Mouse (Mus musculus): ENCODE results near the gene Far1. TPM values are rescaled to one million over a fixed set of nuclear protein-coding genes. Genes with fewer than 3 reads are reported as not detected.

Gene Far1
- polyA plus RNA-seq, 1 experiment from 2014 or later = 75.5 TPM

DNA sequence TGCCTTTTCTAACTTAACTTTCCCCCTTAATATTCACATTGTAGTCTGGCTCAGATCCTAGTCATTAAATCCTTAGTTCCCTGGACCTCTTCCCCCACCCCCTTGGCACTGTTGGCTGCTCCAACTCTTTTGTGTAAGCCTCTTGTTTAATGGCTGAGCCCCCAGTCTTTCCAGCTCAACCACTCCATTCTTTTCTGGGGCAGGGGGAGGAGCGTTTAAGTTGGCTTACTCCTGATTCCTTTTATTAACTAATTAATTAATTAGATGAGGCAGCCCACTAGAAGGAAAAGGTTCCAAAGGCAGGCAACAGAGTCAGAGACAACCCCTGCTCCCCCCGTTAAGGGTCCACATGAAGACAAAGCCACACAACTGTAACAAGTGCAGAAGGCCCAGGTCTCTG, 68.5 kb downstream of the Far1 start:
- WGBS = 81% methylated on average over 2 of the region's 2 CpGs
- no peaks in the 10 kb centered on the region for H3K4me1 ChIP-seq
- no peak overlapping the region for H3K9ac ChIP-seq
- no peak overlapping the region for H3K4me2 ChIP-seq
- no peaks in the 10 kb centered on the region for H3K36me3 ChIP-seq
- no peak for ATAC-seq (ENCODE audit: borderline replicate concordance, extremely low read depth, low FRiP score, low TSS enrichment)
- H3K4me3 ChIP-seq = no peak overlapping the region
- no peaks in the 10 kb centered on the region for H3K9me3 ChIP-seq
- no peak overlapping the region for H3K27ac ChIP-seq
- no peaks in the 10 kb centered on the region for H3K27me3 ChIP-seq

DNA sequence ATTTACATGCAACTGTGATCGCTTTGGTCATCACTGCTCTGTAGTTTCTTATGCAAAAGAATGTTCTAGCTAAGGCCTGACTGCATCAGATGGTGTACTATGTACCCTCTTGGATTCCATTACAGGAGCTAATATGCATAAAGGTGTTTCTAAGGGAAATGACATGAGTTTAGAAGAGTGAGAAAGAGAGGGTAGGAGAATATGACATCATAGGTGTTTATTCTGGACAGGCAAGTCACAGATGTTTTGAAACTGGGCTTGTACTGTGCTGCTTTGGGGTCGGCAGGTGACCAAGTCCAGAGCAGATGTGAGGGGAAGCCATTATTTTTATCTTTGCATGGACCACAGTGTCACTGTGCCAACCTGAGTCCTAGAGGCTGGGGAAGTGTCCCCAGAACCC, 75.6 kb downstream of the Far1 start:
- Histone ChIP-seq H3K9me3 (no peaks in the 10 kb centered on the region), H3K27ac (no peak overlapping the region), H3K4me1 (peaks cover 13% of the 10 kb centered on the region; the same call in 1 of the 2 replicates), H3K27me3 (no peaks in the 10 kb centered on the region), H3K36me3 (no peaks in the 10 kb centered on the region), H3K9ac (no peak overlapping the region), H3K4me2 (no peak overlapping the region), H3K4me3 (no peak overlapping the region)
- ATAC-seq (ENCODE audit: borderline replicate concordance, extremely low read depth, low FRiP score, low TSS enrichment) = no peak
- WGBS = 81% methylated on average over 2 of the region's 2 CpGs

DNA sequence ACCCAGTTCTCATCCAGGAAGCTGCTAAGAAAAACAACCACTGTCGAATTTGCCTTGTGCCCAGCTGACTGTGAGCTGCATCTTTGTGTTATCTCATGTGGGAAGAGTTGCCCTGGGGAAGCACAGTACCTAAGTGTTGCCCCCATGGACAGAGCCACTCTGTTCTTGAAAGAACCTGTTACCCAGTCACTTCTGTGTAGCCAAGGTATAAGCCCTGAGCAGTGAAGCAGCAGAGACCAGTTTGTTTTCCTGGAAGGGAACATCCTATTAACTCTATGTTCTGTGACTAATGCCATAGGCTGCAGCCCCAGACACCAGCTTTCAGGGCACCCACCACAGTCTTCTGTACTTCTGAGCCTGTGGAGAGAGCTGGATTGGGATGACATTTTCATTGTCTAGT, 76.7 kb downstream of the Far1 start:
- no peaks in the 10 kb centered on the region for H3K9me3 ChIP-seq
- peak overlapping the region; percentile 35; the same call in 1 of the 2 replicates for H3K27ac ChIP-seq
- WGBS = 23% methylated on average over 1 of the region's 1 CpGs
- no peak for ATAC-seq (ENCODE audit: borderline replicate concordance, extremely low read depth, low FRiP score, low TSS enrichment)
- H3K36me3 ChIP-seq = no peaks in the 10 kb centered on the region
- no peaks in the 10 kb centered on the region for H3K27me3 ChIP-seq
- H3K4me1 ChIP-seq = peaks cover 13% of the 10 kb centered on the region; the same call in 1 of the 2 replicates
- H3K4me3 ChIP-seq = no peak overlapping the region
- H3K4me2 ChIP-seq = no peak overlapping the region
- H3K9ac ChIP-seq = no peak overlapping the region

DNA sequence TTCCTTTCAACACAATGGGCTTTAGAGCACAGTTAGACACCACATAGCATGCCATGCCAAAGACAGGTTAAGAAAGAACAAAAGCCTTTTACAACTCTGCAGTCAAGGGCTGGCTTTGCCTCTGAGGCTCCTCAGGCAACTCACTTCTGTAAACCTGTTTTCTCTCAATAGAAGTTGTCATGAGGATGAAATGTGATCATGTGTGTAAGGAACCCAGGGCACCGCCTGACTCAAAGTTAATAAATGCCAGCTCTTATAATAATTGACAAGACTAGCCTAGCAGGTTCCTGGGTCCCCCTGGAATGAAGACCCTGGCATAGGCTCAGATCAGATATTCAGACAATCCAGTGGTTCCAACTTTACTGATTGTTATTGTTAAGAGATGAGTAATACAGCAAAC, 77.5 kb downstream of the Far1 start:
- no peak for ATAC-seq (ENCODE audit: borderline replicate concordance, extremely low read depth, low FRiP score, low TSS enrichment)
- no peaks in the 10 kb centered on the region for H3K36me3 ChIP-seq
- H3K4me1 ChIP-seq = peaks cover 13% of the 10 kb centered on the region; the same call in 1 of the 2 replicates
- no peak overlapping the region for H3K9ac ChIP-seq
- H3K9me3 ChIP-seq = no peaks in the 10 kb centered on the region
- no peak overlapping the region for H3K4me2 ChIP-seq
- WGBS = 56% methylated on average over 1 of the region's 1 CpGs
- peak overlapping the region; percentile 35 for H3K27ac ChIP-seq
- no peak overlapping the region for H3K4me3 ChIP-seq
- H3K27me3 ChIP-seq = no peaks in the 10 kb centered on the region

DNA sequence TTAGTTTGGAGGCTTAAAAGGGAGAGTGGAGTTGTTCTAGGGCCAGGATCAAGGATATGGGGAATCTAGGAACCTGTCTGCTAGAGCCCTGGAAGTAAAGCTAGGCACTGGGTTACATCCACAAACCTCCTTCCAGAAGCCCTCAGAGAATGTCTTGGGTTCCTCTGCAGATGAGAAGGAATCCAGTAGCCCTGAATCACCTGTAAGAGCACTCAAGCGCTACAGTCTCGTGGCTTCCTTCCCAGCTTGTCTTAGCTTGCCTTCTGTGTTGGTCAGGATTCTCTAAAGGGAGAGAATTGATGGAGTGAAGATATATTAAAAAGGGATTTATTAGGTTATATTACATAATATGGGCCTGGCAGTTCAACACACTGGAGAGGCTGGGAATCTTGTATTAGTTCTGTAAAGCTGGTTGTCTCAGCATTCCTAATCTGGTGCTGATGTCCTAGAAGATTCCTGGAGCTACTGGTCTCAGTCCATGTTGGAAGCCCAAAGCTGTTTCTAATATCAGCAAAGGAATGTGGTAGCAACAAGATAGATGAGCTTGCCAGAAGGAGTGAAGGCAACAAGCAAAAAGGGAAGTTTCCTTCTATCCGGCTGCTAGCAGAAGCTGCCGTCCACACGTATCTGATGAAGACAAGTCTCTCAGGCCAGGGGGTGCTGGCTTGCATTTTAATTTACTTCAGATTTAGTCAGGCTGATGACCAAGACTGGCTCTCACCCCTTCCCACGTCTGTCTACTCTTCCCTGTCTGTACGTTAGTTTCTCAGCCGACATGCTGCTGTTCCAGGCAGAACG, 78.1 kb downstream of the Far1 start:
- H3K9ac ChIP-seq = no peak overlapping the region
- no peaks in the 10 kb centered on the region for H3K27me3 ChIP-seq
- 61% methylated on average over 9 of the region's 9 CpGs for WGBS
- peak overlapping the region; percentile 35; the same call in 1 of the 2 replicates for H3K27ac ChIP-seq
- no peaks in the 10 kb centered on the region for H3K9me3 ChIP-seq
- H3K4me3 ChIP-seq = no peak overlapping the region
- no peak for ATAC-seq (ENCODE audit: borderline replicate concordance, extremely low read depth, low FRiP score, low TSS enrichment)
- no peak overlapping the region for H3K4me2 ChIP-seq
- H3K36me3 ChIP-seq = no peaks in the 10 kb centered on the region
- H3K4me1 ChIP-seq = peaks cover 13% of the 10 kb centered on the region; the same call in 1 of the 2 replicates

DNA sequence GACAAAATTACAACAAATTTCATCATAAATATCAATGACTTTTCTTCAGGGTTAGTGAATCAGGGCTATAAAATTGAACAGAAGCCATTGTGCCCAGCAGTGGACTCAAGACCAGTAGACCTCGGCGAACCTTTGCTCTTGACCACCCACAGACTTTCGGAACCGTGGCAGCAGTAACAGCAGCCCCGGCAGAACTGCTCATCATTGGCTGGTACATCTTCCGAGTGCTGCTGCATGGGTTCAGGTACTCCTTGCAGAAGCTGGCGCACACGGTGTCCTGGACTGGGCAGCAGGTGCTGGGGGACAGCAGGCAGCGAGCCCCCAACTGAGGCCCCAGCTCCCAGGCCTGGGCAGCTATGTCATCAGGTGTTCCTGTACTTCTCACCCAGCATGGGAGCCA, 79.1 kb downstream of the Far1 start:
- H3K36me3 ChIP-seq = no peaks in the 10 kb centered on the region
- no peak overlapping the region for H3K9ac ChIP-seq
- WGBS = 85% methylated on average over 9 of the region's 9 CpGs
- no peaks in the 10 kb centered on the region for H3K27me3 ChIP-seq
- H3K27ac ChIP-seq = no peak overlapping the region
- peaks cover 13% of the 10 kb centered on the region; the same call in 1 of the 2 replicates for H3K4me1 ChIP-seq
- H3K9me3 ChIP-seq = no peaks in the 10 kb centered on the region
- no peak overlapping the region for H3K4me3 ChIP-seq
- no peak overlapping the region for H3K4me2 ChIP-seq
- ATAC-seq (ENCODE audit: borderline replicate concordance, extremely low read depth, low FRiP score, low TSS enrichment) = no peak

DNA sequence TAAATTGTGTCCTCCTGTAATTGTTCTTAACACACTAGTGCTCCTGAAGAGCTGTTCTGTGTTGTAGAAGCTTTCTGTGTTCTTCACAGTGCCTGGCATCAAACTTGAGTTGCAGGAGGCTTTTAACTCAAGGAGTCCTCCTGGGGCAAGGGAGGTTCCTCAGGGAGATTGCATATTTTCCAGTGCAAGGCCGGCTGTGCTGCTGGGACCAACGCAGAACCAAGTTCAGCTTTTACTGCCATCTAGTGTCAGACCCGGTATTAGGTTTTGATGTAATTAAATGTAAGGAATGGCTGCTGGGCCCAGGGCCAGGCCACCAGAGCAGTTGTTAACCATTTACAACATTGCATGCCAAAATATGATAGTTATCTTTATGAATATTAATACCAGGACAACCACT, 80.7 kb downstream of the Far1 start:
- Histone ChIP-seq H3K4me2 (no peak overlapping the region), H3K4me3 (no peak overlapping the region), H3K9me3 (no peaks in the 10 kb centered on the region), H3K36me3 (no peaks in the 10 kb centered on the region), H3K27ac (no peak overlapping the region), H3K9ac (no peak overlapping the region), H3K4me1 (peaks cover 13% of the 10 kb centered on the region; the same call in 1 of the 2 replicates), H3K27me3 (no peaks in the 10 kb centered on the region)
- peak; percentile 80; the same call in 1 of the 2 replicates for ATAC-seq (ENCODE audit: borderline replicate concordance, extremely low read depth, low FRiP score, low TSS enrichment)
- 0% methylated on average over 3 of the region's 3 CpGs for WGBS

DNA sequence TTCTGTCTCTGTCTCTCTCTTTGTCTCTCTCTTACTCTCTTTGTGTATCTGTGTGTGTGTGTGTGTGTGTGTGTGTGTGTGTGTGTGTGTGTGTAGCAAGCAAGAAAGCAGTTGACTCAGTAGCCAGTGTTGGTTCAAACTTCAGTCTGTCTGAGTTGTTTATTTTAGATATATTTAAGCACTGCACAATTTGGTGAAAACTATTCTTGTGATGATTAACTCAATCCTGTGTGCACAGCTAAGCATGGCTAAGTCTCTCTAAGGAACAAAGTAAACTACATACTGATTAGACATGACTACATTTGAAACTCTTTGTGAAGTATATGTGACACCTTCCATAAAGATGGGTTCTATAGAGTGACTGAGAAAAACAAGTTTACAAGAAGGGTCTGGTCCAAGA, 83.6 kb downstream of the Far1 start:
- no peak overlapping the region for H3K4me3 ChIP-seq
- H3K27ac ChIP-seq = no peak overlapping the region
- no peak overlapping the region for H3K4me2 ChIP-seq
- H3K9me3 ChIP-seq = no peaks in the 10 kb centered on the region
- no peak overlapping the region for H3K9ac ChIP-seq
- no peaks in the 10 kb centered on the region for H3K36me3 ChIP-seq
- ATAC-seq (ENCODE audit: borderline replicate concordance, extremely low read depth, low FRiP score, low TSS enrichment) = no peak
- H3K27me3 ChIP-seq = no peaks in the 10 kb centered on the region
- no peaks in the 10 kb centered on the region for H3K4me1 ChIP-seq

DNA sequence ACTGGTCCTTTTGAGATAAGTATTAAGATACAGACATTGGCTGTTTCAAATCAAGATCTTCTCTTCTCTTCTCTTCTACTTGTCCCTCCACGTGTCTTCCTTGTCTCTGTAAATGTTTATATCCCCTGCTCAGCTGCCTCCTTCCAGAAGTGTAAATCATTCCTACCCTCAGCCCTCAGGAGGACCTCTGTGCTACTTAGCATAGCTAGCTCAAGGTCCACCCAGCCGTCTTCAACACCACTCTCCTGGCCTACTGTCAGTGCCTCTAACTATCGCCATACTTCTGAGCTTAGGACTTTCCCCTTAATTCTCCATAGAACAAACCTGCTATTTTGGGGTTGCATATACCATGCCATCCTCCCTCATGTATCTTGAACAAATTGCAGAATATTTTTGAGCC, 88.2 kb downstream of the Far1 start:
- H3K27me3 ChIP-seq = no peaks in the 10 kb centered on the region
- no peaks in the 10 kb centered on the region for H3K4me1 ChIP-seq
- H3K9me3 ChIP-seq = no peaks in the 10 kb centered on the region
- no peak overlapping the region for H3K4me2 ChIP-seq
- H3K27ac ChIP-seq = no peak overlapping the region
- WGBS = 52% methylated on average over 3 of the region's 3 CpGs
- H3K36me3 ChIP-seq = no peaks in the 10 kb centered on the region
- no peak for ATAC-seq (ENCODE audit: borderline replicate concordance, extremely low read depth, low FRiP score, low TSS enrichment)
- no peak overlapping the region for H3K9ac ChIP-seq
- H3K4me3 ChIP-seq = no peak overlapping the region

DNA sequence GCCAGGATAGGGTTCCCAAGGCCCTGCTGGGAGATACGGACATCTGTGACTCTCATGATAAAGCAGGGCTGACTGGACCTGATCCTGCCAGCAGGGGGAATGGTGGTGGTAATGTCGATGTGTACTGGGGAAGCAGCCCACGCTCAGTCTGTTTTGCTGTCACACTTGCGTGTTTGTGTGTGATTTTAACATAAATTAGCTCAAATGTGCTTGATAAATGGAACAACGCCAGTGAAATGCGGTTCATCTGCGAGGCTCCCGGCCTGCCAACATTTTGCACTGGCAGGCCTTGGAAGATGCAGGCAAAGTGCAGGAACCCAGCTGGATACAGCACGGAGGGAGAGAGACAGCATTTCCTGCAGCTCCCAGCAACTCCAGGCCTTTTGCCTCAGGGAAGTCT, 94.3 kb downstream of the Far1 start:
- no peak overlapping the region for H3K4me2 ChIP-seq
- no peaks in the 10 kb centered on the region for H3K27me3 ChIP-seq
- no peak overlapping the region for H3K9ac ChIP-seq
- WGBS = 20% methylated on average over 9 of the region's 9 CpGs
- no peak overlapping the region for H3K4me3 ChIP-seq
- no peak overlapping the region for H3K27ac ChIP-seq
- no peak for ATAC-seq (ENCODE audit: borderline replicate concordance, extremely low read depth, low FRiP score, low TSS enrichment)
- H3K36me3 ChIP-seq = no peaks in the 10 kb centered on the region
- no peaks in the 10 kb centered on the region for H3K4me1 ChIP-seq
- H3K9me3 ChIP-seq = no peaks in the 10 kb centered on the region

DNA sequence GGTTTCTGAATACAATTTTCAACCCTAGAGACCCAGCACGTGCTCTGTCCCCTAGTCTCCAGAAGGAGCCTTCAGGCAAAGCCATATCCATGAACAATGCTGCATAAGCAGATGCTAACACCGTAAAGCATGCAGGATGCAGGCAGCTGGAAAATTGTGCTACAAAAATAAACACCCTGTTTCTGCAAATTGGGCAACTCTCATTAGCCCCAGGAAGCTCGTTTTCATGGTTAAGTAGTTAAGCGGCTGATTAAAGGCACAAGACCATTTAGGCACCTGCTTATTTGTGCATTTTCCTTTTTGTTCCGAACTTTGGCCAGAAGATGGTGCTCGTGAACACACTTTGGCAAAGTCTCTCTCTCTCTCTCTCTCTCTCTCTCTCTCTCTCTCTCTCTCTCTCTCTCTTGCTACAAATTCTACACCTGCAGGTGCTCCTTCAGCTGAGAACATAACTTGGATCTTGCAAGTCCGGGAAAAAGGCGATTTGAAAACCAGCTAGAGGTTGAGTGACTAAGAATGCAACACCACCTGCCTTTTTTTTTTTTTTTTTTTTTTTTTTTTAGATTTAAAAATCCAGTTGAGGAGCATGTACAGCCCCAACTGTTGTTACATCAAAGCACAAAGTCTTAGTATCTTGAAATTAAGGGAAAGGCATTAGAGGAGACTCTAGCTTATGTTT, 95.5 kb downstream of the Far1 start:
- Histone ChIP-seq H3K4me1 (no peaks in the 10 kb centered on the region), H3K9me3 (no peaks in the 10 kb centered on the region), H3K4me3 (no peak overlapping the region), H3K27me3 (no peaks in the 10 kb centered on the region), H3K36me3 (no peaks in the 10 kb centered on the region), H3K4me2 (no peak overlapping the region), H3K9ac (no peak overlapping the region), H3K27ac (no peak overlapping the region)
- 25% methylated on average over 8 of the region's 8 CpGs for WGBS
- no peak for ATAC-seq (ENCODE audit: borderline replicate concordance, extremely low read depth, low FRiP score, low TSS enrichment)

DNA sequence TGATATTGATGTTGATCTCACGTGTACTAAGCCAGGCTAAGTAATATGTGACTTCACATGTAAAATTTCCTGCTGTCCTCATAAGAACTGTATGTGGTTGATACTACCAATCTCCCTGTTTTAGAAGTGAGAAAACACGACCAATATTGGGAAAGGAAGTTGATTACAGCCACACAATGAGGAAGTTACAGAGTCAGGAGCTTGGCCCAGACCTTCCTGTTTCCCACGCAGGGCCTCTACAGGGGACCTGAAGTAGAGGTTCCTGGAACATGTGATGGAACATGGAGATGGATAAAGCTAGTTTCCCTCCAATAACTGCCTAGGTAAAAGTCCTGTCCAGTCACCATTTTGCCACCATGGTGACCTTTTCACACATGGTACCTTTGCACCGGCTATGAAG, 99.0 kb downstream of the Far1 start:
- no peaks in the 10 kb centered on the region for H3K36me3 ChIP-seq

More for the DNA sequence above, 99.0 kb downstream of the Far1 start:
- H3K9ac ChIP-seq = no peak overlapping the region
- H3K4me2 ChIP-seq = no peak overlapping the region
- H3K27ac ChIP-seq = no peak overlapping the region
- no peak overlapping the region for H3K4me3 ChIP-seq
- 72% methylated on average over 4 of the region's 4 CpGs for WGBS
- no peaks in the 10 kb centered on the region for H3K4me1 ChIP-seq
- no peaks in the 10 kb centered on the region for H3K27me3 ChIP-seq
- H3K9me3 ChIP-seq = no peaks in the 10 kb centered on the region
- no peak for ATAC-seq (ENCODE audit: borderline replicate concordance, extremely low read depth, low FRiP score, low TSS enrichment)

Measured in lung, embryonic 15.5 days (tissue).